Mouse (Mus musculus) brown adipose tissue, adult 24 weeks (tissue): Measurements from ENCODE around the gene Exoc3l. TPM values are rescaled to one million over a fixed set of nuclear protein-coding genes. Genes with fewer than 3 reads are reported as not detected.

Source experiments
- H3K27ac ChIP-seq: fragments of 200-500 bp; replicated peaks from 2 replicates; pipeline ENCODE4 v1.5.1; 2012; ENCODE audit warnings: low read depth, mild to moderate bottlenecking, low read length
- H3K4me1 ChIP-seq: fragments of 200-500 bp; 2 replicates; pipeline ENCODE4 v1.6.1; 2012; ENCODE audit warnings: low read length, mixed read lengths; ENCODE audit not compliant: control insufficient read depth, insufficient read depth, insufficient read length
- H3K4me3 ChIP-seq: fragments of 200-500 bp; 2 replicates; pipeline ENCODE4 v1.5.1; 2012; ENCODE audit warnings: low read depth, mild to moderate bottlenecking, low read length, moderate library complexity; ENCODE audit not compliant: insufficient read depth
- polyA plus RNA-seq: library from polyadenylated mRNA; stranded (reverse); fragments of >200 nt; gene quantifications from 2 replicates; pipeline ENCODE4 v1.2.4, GENCODE M21; 2012; ENCODE audit not compliant: missing spikeins, insufficient read depth, insufficient read length

Exoc3l gene
- polyA plus RNA-seq, 1 experiment: 0.83 TPM

GRCm38 (mm10) chr8:105290554-105291314 is 5.2 kb downstream of the Exoc3l start:
- Histone ChIP-seq H3K4me1 (peaks cover 9% of the 10 kb centered on the region), H3K4me3 (no peak overlapping the region), H3K27ac (no peak overlapping the region)

GRCm38 (mm10) chr8:105289805-105290460 is 6.0 kb downstream of the Exoc3l start, which contains the start of gene 4931428F04Rik:
Gene 4931428F04Rik (minus strand): TSS chr8:105289864.
- H3K4me3 ChIP-seq: peak within 1 kb of the TSS; percentile 75
- peaks cover 9% of the 10 kb centered on the region for H3K4me1 ChIP-seq
- peak within 1 kb of the TSS; percentile 61; the same call in 1 of the 2 replicates for H3K27ac ChIP-seq

GRCm38 (mm10) chr8:105288958-105289732 is 6.8 kb downstream of the Exoc3l start:
- Histone ChIP-seq H3K27ac (peak overlapping the region; percentile 61; the same call in 1 of the 2 replicates), H3K4me3 (peak overlapping the region; percentile 75), H3K4me1 (peaks cover 9% of the 10 kb centered on the region)

GRCm38 (mm10) chr8:105288231-105288630 is 7.7 kb downstream of the Exoc3l start:
- H3K4me1 ChIP-seq: peaks cover 9% of the 10 kb centered on the region
- no peak overlapping the region for H3K4me3 ChIP-seq
- H3K27ac ChIP-seq: no peak overlapping the region

- peaks cover 9% of the 10 kb centered on the region for H3K4me1 ChIP-seq
- no peak overlapping the region for H3K4me3 ChIP-seq
- H3K27ac ChIP-seq: no peak overlapping the region
Observed at GRCm38 (mm10) chr8:105286907-105287306, 9.0 kb downstream of the Exoc3l start.

- H3K27ac ChIP-seq: no peak overlapping the region
- H3K4me1 ChIP-seq: peaks cover 8% of the 10 kb centered on the region
- H3K4me3 ChIP-seq: no peak overlapping the region
Observed at GRCm38 (mm10) chr8:105285514-105285913, 10.4 kb downstream of the Exoc3l start.

- H3K4me3 ChIP-seq: no peak overlapping the region
- H3K4me1 ChIP-seq: no peaks in the 10 kb centered on the region
Observed at GRCm38 (mm10) chr8:105283074-105283473, 12.8 kb downstream of the Exoc3l start.

GRCm38 (mm10) chr8:105282239-105282638 is 13.7 kb downstream of the Exoc3l start:
- no peak overlapping the region for H3K27ac ChIP-seq
- H3K4me3 ChIP-seq: no peak overlapping the region
- H3K4me1 ChIP-seq: no peaks in the 10 kb centered on the region

More at GRCm38 (mm10) chr8:105283074-105283473, 12.8 kb downstream of the Exoc3l start:
- H3K27ac ChIP-seq: no peak overlapping the region

GRCm38 (mm10) chr8:105281821-105282220 is 14.1 kb downstream of the Exoc3l start:
- Histone ChIP-seq H3K27ac (no peak overlapping the region), H3K4me3 (no peak overlapping the region), H3K4me1 (no peaks in the 10 kb centered on the region)

- no peak overlapping the region for H3K4me3 ChIP-seq
- no peaks in the 10 kb centered on the region for H3K4me1 ChIP-seq
- H3K27ac ChIP-seq: no peak overlapping the region
Observed at GRCm38 (mm10) chr8:105280567-105280966, 15.3 kb downstream of the Exoc3l start.

- Histone ChIP-seq H3K4me1 (no peaks in the 10 kb centered on the region), H3K4me3 (peak overlapping the region; percentile 38), H3K27ac (no peak overlapping the region)
Observed at GRCm38 (mm10) chr8:105278911-105279334, 17.0 kb downstream of the Exoc3l start.

GRCm38 (mm10) chr8:105276292-105277120 is 19.4 kb downstream of the Exoc3l start:
- H3K27ac ChIP-seq: no peak overlapping the region

GRCm38 (mm10) chr8:105275840-105276239 is 20.1 kb downstream of the Exoc3l start, which contains the start of gene Nol3:
Gene Nol3 (plus strand): TSS chr8:105276140.
- H3K4me3 ChIP-seq: peak within 1 kb of the TSS; percentile 66
- no peaks in the 10 kb centered on the region for H3K4me1 ChIP-seq
- no peak within 1 kb of the TSS for H3K27ac ChIP-seq

More at GRCm38 (mm10) chr8:105276292-105277120, 19.4 kb downstream of the Exoc3l start:
- H3K4me3 ChIP-seq: peak overlapping the region; percentile 66
- no peaks in the 10 kb centered on the region for H3K4me1 ChIP-seq

- no peak overlapping the region for H3K4me3 ChIP-seq
- H3K27ac ChIP-seq: no peak overlapping the region
- H3K4me1 ChIP-seq: no peaks in the 10 kb centered on the region
Observed at GRCm38 (mm10) chr8:105275387-105275786, 20.5 kb downstream of the Exoc3l start.
